Mouse (Mus musculus): Measurements from ENCODE around the gene Nlrx1.

DNA sequence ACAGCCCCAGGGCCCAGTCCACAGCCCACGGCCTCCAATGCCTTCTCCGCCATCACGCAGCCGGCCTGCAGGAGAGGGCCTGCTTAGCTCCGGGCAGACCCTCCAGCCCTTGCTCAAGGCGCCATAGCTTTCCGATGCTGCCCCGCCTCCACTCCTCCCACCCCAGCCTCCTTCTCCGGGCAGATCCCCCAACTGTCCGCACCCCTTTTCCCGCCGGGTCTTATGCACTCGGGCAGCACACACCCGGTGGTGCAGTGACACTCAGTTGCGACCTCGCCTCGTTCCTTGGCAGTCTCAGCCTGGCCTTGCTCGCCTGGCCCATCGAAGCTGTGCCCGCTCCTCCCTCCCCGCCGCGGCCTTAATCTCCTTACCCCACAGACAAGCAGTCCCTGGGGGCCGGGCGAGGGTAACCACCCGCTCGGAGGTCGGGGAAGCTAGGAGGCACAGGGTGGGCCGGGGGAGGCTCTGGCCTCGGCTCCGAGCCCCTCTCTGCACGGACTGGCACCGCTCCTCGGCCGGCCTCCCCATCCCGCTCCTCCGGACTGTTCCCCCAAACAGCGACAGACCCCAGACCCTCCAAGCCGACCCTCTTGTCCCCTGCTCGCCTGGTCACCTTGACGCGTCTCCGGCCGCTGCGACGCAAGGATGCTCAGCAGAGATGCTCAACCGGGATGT, 19.1 kb upstream of the Nlrx1 start:
- TF ChIP-seq CTCF (IDR thresholded peaks at IDR 0.05; ENCODE audit: low read depth, low read length) = no peak
- no peak for TF ChIP-seq POLR2A (IDR thresholded peaks at IDR 0.05; ENCODE audit: borderline replicate concordance, low read depth, low read length)

Data from bone marrow macrophage, adult 2 months (primary cell).